In the genomic region with DNA sequence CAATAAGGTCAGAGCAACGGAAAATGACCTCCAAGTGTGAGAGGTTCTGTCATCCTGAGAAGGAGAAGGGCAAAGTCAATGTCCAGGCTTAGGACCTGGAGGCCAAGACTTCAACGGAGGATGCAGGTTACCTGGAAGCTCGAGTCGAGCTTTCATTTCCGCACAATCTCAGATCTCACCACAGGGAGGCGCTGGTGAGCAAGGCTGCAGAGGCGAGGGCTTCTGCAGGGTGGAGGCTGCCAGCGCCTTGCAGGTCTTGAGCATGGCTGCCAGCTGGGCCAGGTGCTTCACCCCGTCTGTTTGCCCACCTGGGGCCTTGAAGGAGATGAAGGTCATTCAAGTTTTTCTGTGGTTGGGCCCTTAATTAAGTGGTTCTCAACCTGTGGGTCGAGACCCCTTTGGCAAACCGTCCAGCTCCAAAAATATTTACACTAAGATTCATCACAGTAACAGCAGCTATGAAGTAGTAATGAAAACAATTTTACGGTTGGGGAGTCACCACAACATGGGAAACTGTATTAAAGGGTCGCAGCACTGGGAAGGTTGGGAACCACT, we compare ENCODE assay signal across 9 mouse cellular contexts. TPM values are rescaled to one million over a fixed set of nuclear protein-coding genes. Genes with fewer than 3 reads are reported as not detected.
DNase-seq lines count a peak whose midpoint lies in the region; ATAC-seq and TF ChIP-seq lines count a peak whose summit lies in the region.
"Had no signal": no experiment of that assay in that cellular context is flagged by ENCODE, and none has a peak within 500 bp of the region (broad histone marks: within the 10 kb centered on the region; RNA-seq: fewer than 3 reads in every experiment).

No protein-coding gene starts in this region.

- DNase-seq in CH12.LX (ENCODE audit: extremely low read depth), result peak; percentile 82
- peak; percentile 62 for DNase-seq in adrenal gland, adult 8-10 months
- DNase-seq in embryo, embryonic 11.5 days (ENCODE audit: low read depth, low spot score), result peak; percentile 64
- DNase-seq in kidney, postnatal 4 days, result peak; percentile 93 to 94
- peak; percentile 90 for DNase-seq in lung, adult 2 months
- DNase-seq in retina, postnatal 7 days (ENCODE audit: low read depth, low spot score), result peak; percentile 69
- peak; percentile 79 to 88 for DNase-seq in urinary bladder, adult 18-20 months (ENCODE audit: low spot score in 2 of 2)

- TF ChIP-seq EP300 in CH12.LX (IDR thresholded peaks at IDR 0.05; ENCODE audit: low read length), result no peak

- 20% methylated on average over 13 of the region's 13 CpGs for WGBS in heart, embryonic 15.5 days
- WGBS in lung, adult 2 months, result 19% methylated on average over 13 of the region's 13 CpGs

- H3K27ac ChIP-seq in CH12.LX (ENCODE audit: insufficient read depth, low read depth), result no peak overlapping the region
- H3K27ac ChIP-seq in heart, embryonic 15.5 days, result peak overlapping the region; percentile 47; the same call in 1 of the 2 replicates
- H3K27ac ChIP-seq: macrophage had no signal

- in situ Hi-C loops in CH12.LX (cut with MboI; ENCODE audit: low pct_ligation_motif_present, low pct_unique_long_range_greater_than_20kb, low sequenced_read_pairs), result loop anchor here (10.0 kb wide), 1 partner anchor 103 kb away; no protein-coding TSS in a partner anchor

- peak overlapping the region; percentile 35; the same call in 1 of the 2 replicates for H3K4me2 ChIP-seq in CH12.LX (ENCODE audit: insufficient read depth, low read depth, poor library complexity, severe bottlenecking)
- H3K4me2 ChIP-seq in heart, embryonic 15.5 days, result no peak overlapping the region

- H3K9me3 ChIP-seq in CH12.LX (replicated peaks; ENCODE audit: low read length), result no peaks in the 10 kb centered on the region
- H3K9me3 ChIP-seq in heart, embryonic 15.5 days (replicated peaks), result no peaks in the 10 kb centered on the region

- dilution Hi-C loops in CH12.LX (cut with MboI; ENCODE audit: extremely low pct_ligation_motif_present, extremely low pct_unique_long_range_greater_than_20kb, low sequenced_read_pairs), result no loop called here

- ATAC-seq in heart, embryonic 15.5 days (replicated peaks; ENCODE audit: insufficient number of reproducible peaks, insufficient read depth, low FRiP score, low read depth), result no peak

- no peak overlapping the region for H3K4me3 ChIP-seq in CH12.LX (replicated peaks in 1 of 3; ENCODE audit: low read depth in 2 of 3, low read length in 2 of 3, poor library complexity in 1 of 3)
- H3K4me3 ChIP-seq in heart, embryonic 15.5 days, result no peak overlapping the region
- H3K4me3 ChIP-seq in lung, adult 2 months (replicated peaks; ENCODE audit: extremely low read depth, low read depth, low read length), result peak overlapping the region; percentile 19

- peaks cover 0 to 28% of the 10 kb centered on the region in 2 experiments for H3K4me1 ChIP-seq in CH12.LX (ENCODE audit: control insufficient read depth in 1 of 2, insufficient read depth in 2 of 2)
- H3K4me1 ChIP-seq in heart, embryonic 15.5 days (replicated peaks), result peaks cover 9% of the 10 kb centered on the region; the same call in 1 of the 2 replicates
- H3K4me1 ChIP-seq in lung, adult 2 months (ENCODE audit: control insufficient read depth, insufficient read depth, low read length), result peaks cover 5% of the 10 kb centered on the region

- TF ChIP-seq CTCF in CH12.LX (conservative IDR thresholded peaks at IDR 0.05 in 1 of 2, IDR thresholded peaks at IDR 0.05 in 1 of 2; ENCODE audit: low read depth in 2 of 2, low read length in 2 of 2), result peak; percentile 97 to 98
- TF ChIP-seq CTCF in lung, adult 2 months (IDR thresholded peaks at IDR 0.05; ENCODE audit: insufficient read depth, low read length), result peak; percentile 95

- H3K9ac ChIP-seq in CH12.LX (ENCODE audit: insufficient read depth, low read depth), result no peak overlapping the region
- no peak overlapping the region for H3K9ac ChIP-seq in heart, embryonic 15.5 days

- no peak for TF ChIP-seq POLR2A in CH12.LX (IDR thresholded peaks at IDR 0.05; ENCODE audit: low read depth, low read length)
- no peak for TF ChIP-seq POLR2A in lung, adult 2 months (IDR thresholded peaks at IDR 0.05; ENCODE audit: borderline replicate concordance, extremely low read depth, low read depth, low read length)

- no peaks in the 10 kb centered on the region for H3K27me3 ChIP-seq in CH12.LX (replicated peaks)
- H3K27me3 ChIP-seq in heart, embryonic 15.5 days, result no peaks in the 10 kb centered on the region

- H3K79me2 ChIP-seq in CH12.LX (replicated peaks; ENCODE audit: control insufficient read depth, extremely low read depth, insufficient read depth, poor library complexity, severe bottlenecking), result no peaks in the 10 kb centered on the region

- peak; percentile 91 for TF ChIP-seq RAD21 in CH12.LX (IDR thresholded peaks at IDR 0.05; ENCODE audit: low read depth, low read length)

- no peaks in the 10 kb centered on the region for H3K36me3 ChIP-seq in CH12.LX (replicated peaks in 1 of 2; ENCODE audit: control insufficient read depth in 1 of 2, insufficient read depth in 1 of 2, low read length in 1 of 2)
- no peaks in the 10 kb centered on the region for H3K36me3 ChIP-seq in heart, embryonic 15.5 days

TF ChIP-seq in CH12.LX, 34 proteins besides CTCF, POLR2A, EP300 and RAD21:
- no peak for TF ChIP-seq CHD1 (IDR thresholded peaks at IDR 0.05; ENCODE audit: low read depth, low read length)
- TF ChIP-seq CHD2 (IDR thresholded peaks at IDR 0.05; ENCODE audit: low read length), result 0 out of 2 replicates have a peak, but pooled peaks have one; percentile 41
- no peak for TF ChIP-seq JUN (IDR thresholded peaks at IDR 0.05; ENCODE audit: insufficient read depth, low read depth, low read length)
- no peak for TF ChIP-seq ETS1 (conservative IDR thresholded peaks at IDR 0.05; ENCODE audit: low read depth, low read length)
- no peak for TF ChIP-seq MYC (IDR thresholded peaks at IDR 0.05; ENCODE audit: low read depth, low read length)
- TF ChIP-seq RCOR1 (conservative IDR thresholded peaks at IDR 0.05; ENCODE audit: low read depth, low read length), result no peak
- TF ChIP-seq SMC3 (IDR thresholded peaks at IDR 0.05; ENCODE audit: low read depth, low read length), result peak; percentile 96
- no peak for TF ChIP-seq ZKSCAN1 (IDR thresholded peaks at IDR 0.05; ENCODE audit: borderline replicate concordance, low read depth, low read length)
- TF ChIP-seq JUND (conservative IDR thresholded peaks at IDR 0.05; ENCODE audit: low read depth, low read length), result no peak
- no peak for TF ChIP-seq UBTF (IDR thresholded peaks at IDR 0.05; ENCODE audit: low read depth, low read length)
- TF ChIP-seq PAX5 (IDR thresholded peaks at IDR 0.05; ENCODE audit: low read length), result no peak
- TF ChIP-seq NELFE (IDR thresholded peaks at IDR 0.05; ENCODE audit: low read depth, low read length), result peak; percentile 42; the same call in 1 of the 2 replicates
- TF ChIP-seq MAX (IDR thresholded peaks at IDR 0.05; ENCODE audit: low read length), result no peak
- no peak for TF ChIP-seq ZMIZ1 (IDR thresholded peaks at IDR 0.05; ENCODE audit: low read depth, low read length)
- 0 out of 2 replicates have a peak, but pooled peaks have one; percentile 31 for TF ChIP-seq NRF1 (IDR thresholded peaks at IDR 0.05; ENCODE audit: low read depth, low read length)
- TF ChIP-seq ZC3H11A (IDR thresholded peaks at IDR 0.05; ENCODE audit: low read depth, low read length), result peak; percentile 78
- TF ChIP-seq ELF1 (IDR thresholded peaks at IDR 0.05; ENCODE audit: low read depth, low read length), result peak; percentile 93
- TF ChIP-seq MAZ (IDR thresholded peaks at IDR 0.05; ENCODE audit: low read depth, low read length), result no peak
- no peak for TF ChIP-seq MXI1 (IDR thresholded peaks at IDR 0.05; ENCODE audit: low read depth, low read length)
- no peak for TF ChIP-seq MEF2A (IDR thresholded peaks at IDR 0.05; ENCODE audit: borderline replicate concordance, low read depth, low read length)
- peak; percentile 66 for TF ChIP-seq IRF4 (IDR thresholded peaks at IDR 0.05; ENCODE audit: low read depth, low read length)
- no peak for TF ChIP-seq SIN3A (IDR thresholded peaks at IDR 0.05; ENCODE audit: low read length)
- no peak for TF ChIP-seq ZNF384 (IDR thresholded peaks at IDR 0.05; ENCODE audit: low read depth, low read length)
- TF ChIP-seq KAT2A (IDR thresholded peaks at IDR 0.05; ENCODE audit: insufficient replicate concordance, low read length), result no peak
- no peak for TF ChIP-seq HCFC1 (IDR thresholded peaks at IDR 0.05; ENCODE audit: low read depth, low read length)
- no peak for TF ChIP-seq GABPA (IDR thresholded peaks at IDR 0.05; ENCODE audit: insufficient replicate concordance, low read depth, low read length)
- no peak for TF ChIP-seq USF1 (IDR thresholded peaks at IDR 0.05; ENCODE audit: low read depth, low read length)
- TF ChIP-seq TCF12 (IDR thresholded peaks at IDR 0.05; ENCODE audit: low read depth, low read length), result peak; percentile 49; the same call in 1 of the 2 replicates
- TF ChIP-seq BHLHE40 (IDR thresholded peaks at IDR 0.05; ENCODE audit: low read depth, low read length), result no peak
- no peak for TF ChIP-seq MAFK (IDR thresholded peaks at IDR 0.05; ENCODE audit: insufficient replicate concordance, low read length)
- TF ChIP-seq E2F4 (IDR thresholded peaks at IDR 0.05; ENCODE audit: insufficient replicate concordance, low read depth, low read length), result no peak
- TF ChIP-seq POLR2AphosphoS2 (IDR thresholded peaks at IDR 0.05; ENCODE audit: low read depth, low read length), result no peak
- TF ChIP-seq TBP (conservative IDR thresholded peaks at IDR 0.05; ENCODE audit: low read depth, low read length), result no peak
- TF ChIP-seq USF2 (conservative IDR thresholded peaks at IDR 0.05; ENCODE audit: low read depth, low read length), result no peak

RNA-seq across cellular contexts. Expression of gene Emid1, which starts 29.9 kb away (rescaled TPM):
- total RNA-seq in CH12.LX (2012; rRNA removed) (0.13 TPM in 1 of 2 replicates, not detected in the other), CH12.LX (2014; rRNA removed) (not detected in 2 replicates)
- not detected in 2 replicates for polyA plus RNA-seq in CH12.LX (2012; ENCODE audit: insufficient read length, low read depth)
- total RNA-seq in adrenal gland, adult 8-10 months (2022), result 1 to 10 TPM; 3.7 to 6.6 (median 3.9) TPM
- 6.5 and 14.6 TPM in 2 replicates for polyA plus RNA-seq in heart, embryonic 15.5 days (2015; fragmentation: Nextera tagmentation; extraction: Ambion mirVana)
- 31.4 and 40.2 TPM in 2 replicates for polyA plus RNA-seq in lung, adult 2 months (2012; rRNA removed)
